Mouse (Mus musculus): ENCODE results near the gene Lyzl6. TPM values are rescaled to one million over a fixed set of nuclear protein-coding genes. Genes with fewer than 3 reads are reported as not detected.

Gene Lyzl6
- not detected for total RNA-seq (2021)

GRCm38 (mm10) chr11:103638790-103639189, at the start of gene Lyzl6:
Gene Lyzl6, minus strand, starts transcription at chr11:103638890.
- intact Hi-C loops (cut with DNase I) = loop anchor here (1.0 to 2.0 kb wide), 2 partner anchors 37 to 120 kb away; no protein-coding TSS in a partner anchor
- DNase-seq (ENCODE audit: low spot score in 2 of 2) = no peak

- intact Hi-C loops (cut with DNase I) = no loop called here
- no peak for DNase-seq (ENCODE audit: low spot score in 2 of 2)
These were observed 48.0 kb upstream of the Lyzl6 start for GRCm38 (mm10) chr11:103686706-103687105.

GRCm38 (mm10) chr11:103685261-103685736, 46.6 kb upstream of the Lyzl6 start:
- peak; percentile 59 to 78 for DNase-seq (ENCODE audit: low spot score in 2 of 2)
- intact Hi-C loops (cut with DNase I) = no loop called here

GRCm38 (mm10) chr11:103683667-103684334, 45.1 kb upstream of the Lyzl6 start:
- intact Hi-C loops (cut with DNase I) = no loop called here
- no peak for DNase-seq (ENCODE audit: low spot score in 2 of 2)

- intact Hi-C loops (cut with DNase I) = loop anchor here (5.0 to 10.0 kb wide), 2 partner anchors 255 to 322 kb away; no protein-coding TSS in a partner anchor
- peak in 1 of 2 experiments; percentile 68 for DNase-seq (ENCODE audit: low spot score in 2 of 2)
These were observed 38.4 kb upstream of the Lyzl6 start for GRCm38 (mm10) chr11:103677042-103677441.

GRCm38 (mm10) chr11:103675556-103675955, 36.9 kb upstream of the Lyzl6 start:
- intact Hi-C loops (cut with DNase I) = loop anchor here (1.0 to 10.0 kb wide), 3 partner anchors 36 to 321 kb away; no protein-coding TSS in a partner anchor
- peak; percentile 85 to 94 for DNase-seq (ENCODE audit: low spot score in 2 of 2)

GRCm38 (mm10) chr11:103666907-103667426, 28.3 kb upstream of the Lyzl6 start:
- DNase-seq (ENCODE audit: low spot score in 2 of 2) = peak in 1 of 2 experiments; percentile 20

GRCm38 (mm10) chr11:103666181-103666906, 27.7 kb upstream of the Lyzl6 start:
- intact Hi-C loops (cut with DNase I) = loop anchor here (1.0 kb wide), 2 partner anchors 13 to 17 kb away; partner anchors contain the start of gene Rprml
- DNase-seq (ENCODE audit: low spot score in 2 of 2) = peak; percentile 86 to 99

More at GRCm38 (mm10) chr11:103666907-103667426, 28.3 kb upstream of the Lyzl6 start:
- intact Hi-C loops (cut with DNase I) = loop anchor here (1.0 kb wide), 2 partner anchors 14 to 18 kb away; partner anchors contain the start of gene Rprml

GRCm38 (mm10) chr11:103665695-103666094, 27.0 kb upstream of the Lyzl6 start:
- DNase-seq (ENCODE audit: low spot score in 2 of 2) = peak in 1 of 2 experiments; percentile 77
- intact Hi-C loops (cut with DNase I) = loop anchor here (1.0 to 2.0 kb wide), 3 partner anchors 12 to 51 kb away; partner anchors contain the start of gene Rprml

- peak; percentile 41 for DNase-seq (ENCODE audit: low spot score in 2 of 2)
These were observed 24.4 kb upstream of the Lyzl6 start for GRCm38 (mm10) chr11:103663119-103663518.

GRCm38 (mm10) chr11:103662546-103662945, 23.9 kb upstream of the Lyzl6 start:
- DNase-seq (ENCODE audit: low spot score in 2 of 2) = peak; percentile 73 to 96
- intact Hi-C loops (cut with DNase I) = loop anchor here (1.0 kb wide), 1 partner anchor 13 kb away; the partner anchor contains the start of gene Rprml

More at GRCm38 (mm10) chr11:103663119-103663518, 24.4 kb upstream of the Lyzl6 start:
- intact Hi-C loops (cut with DNase I) = no loop called here

GRCm38 (mm10) chr11:103661863-103662262, 23.2 kb upstream of the Lyzl6 start:
- intact Hi-C loops (cut with DNase I) = loop anchor here (1.0 kb wide), 1 partner anchor 13 kb away; the partner anchor contains the start of gene Rprml
- peak; percentile 69 to 87 for DNase-seq (ENCODE audit: low spot score in 2 of 2)

GRCm38 (mm10) chr11:103658189-103658588, 19.5 kb upstream of the Lyzl6 start:
- intact Hi-C loops (cut with DNase I) = no loop called here

GRCm38 (mm10) chr11:103656520-103656919, 17.8 kb upstream of the Lyzl6 start:
- intact Hi-C loops (cut with DNase I) = no loop called here
- DNase-seq (ENCODE audit: low spot score in 2 of 2) = no peak

More at GRCm38 (mm10) chr11:103658189-103658588, 19.5 kb upstream of the Lyzl6 start:
- DNase-seq (ENCODE audit: low spot score in 2 of 2) = peak; percentile 13 to 66

- intact Hi-C loops (cut with DNase I) = loop anchor here (1.0 kb wide), 1 partner anchor 13 kb away; no protein-coding TSS in a partner anchor
- peak; percentile 62 to 93 for DNase-seq (ENCODE audit: low spot score in 2 of 2)
These were observed 14.8 kb upstream of the Lyzl6 start for GRCm38 (mm10) chr11:103653359-103653965.

GRCm38 (mm10) chr11:103651426-103651825, 12.7 kb upstream of the Lyzl6 start:
- peak; percentile 60 to 83 for DNase-seq (ENCODE audit: low spot score in 2 of 2)

GRCm38 (mm10) chr11:103649983-103650493, 11.3 kb upstream of the Lyzl6 start:
- intact Hi-C loops (cut with DNase I) = loop anchor here (1.0 kb wide), 2 partner anchors 12 to 16 kb away; no protein-coding TSS in a partner anchor
- peak in 1 of 2 experiments; percentile 20 for DNase-seq (ENCODE audit: low spot score in 2 of 2)

More at GRCm38 (mm10) chr11:103651426-103651825, 12.7 kb upstream of the Lyzl6 start:
- intact Hi-C loops (cut with DNase I) = no loop called here

GRCm38 (mm10) chr11:103649301-103649982, 10.8 kb upstream of the Lyzl6 start, which contains the start of gene Rprml:
Gene Rprml, plus strand, starts transcription at chr11:103649570.
- peak; percentile 90 to 94 for DNase-seq (ENCODE audit: low spot score in 2 of 2)
- intact Hi-C loops (cut with DNase I) = loop anchor here (1.0 kb wide), 2 partner anchors 13 to 17 kb away; no protein-coding TSS in a partner anchor

All from left cerebral cortex, postnatal 25 days (tissue).